Mouse (Mus musculus) cerebellum, adult 2 months (tissue): ENCODE results near the gene Atp8b2.

Experiments
- CTCF ChIP-seq: fragments of 200-500 bp; IDR thresholded peaks from 2 replicates; pipeline ENCODE4 v1.5.1; 2011; ENCODE audit warnings: low read depth, mild to moderate bottlenecking, control low read depth, low read length, moderate library complexity, borderline replicate concordance; ENCODE audit not compliant: insufficient read depth
- POLR2A ChIP-seq: fragments of 200-500 bp; IDR thresholded peaks from 2 replicates; pipeline ENCODE4 v1.6.1; 2011; ENCODE audit warnings: low read length, control low read depth, borderline replicate concordance; ENCODE audit not compliant: insufficient read depth

DNA sequence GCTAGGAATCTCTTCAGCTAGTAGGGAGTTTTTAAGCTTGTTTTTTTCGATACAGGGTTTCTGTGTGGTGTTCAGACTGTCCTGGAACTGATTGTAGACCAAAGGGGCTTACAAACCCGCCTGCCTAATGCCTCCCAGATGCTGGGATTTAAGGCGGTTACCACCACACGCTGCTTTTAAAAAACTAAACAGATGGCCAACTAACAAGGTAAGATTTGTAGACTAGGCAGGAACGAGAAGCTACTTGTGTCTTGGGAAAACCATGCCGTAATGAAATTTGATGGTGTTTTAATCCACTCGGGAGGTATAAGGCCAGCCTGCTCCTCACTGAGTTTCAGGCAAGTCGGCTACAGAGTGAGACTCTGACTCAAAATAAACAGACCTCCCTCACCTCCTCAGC is 35.8 kb upstream of the Atp8b2 start:
- TF ChIP-seq CTCF (no peak), POLR2A (no peak)
